Mouse (Mus musculus): ENCODE data around the gene Dph5.

The Dph5 gene

GRCm38 (mm10) chr3:115953088-115953487, 65.5 kb downstream of the Dph5 start:
- no peak for DNase-seq

- no peak for DNase-seq
Observed at GRCm38 (mm10) chr3:115957223-115957622, 69.6 kb downstream of the Dph5 start.

- DNase-seq = no peak
Observed at GRCm38 (mm10) chr3:115961311-115962027, 73.8 kb downstream of the Dph5 start.

GRCm38 (mm10) chr3:115962028-115962415, 74.4 kb downstream of the Dph5 start:
- DNase-seq = no peak

- no peak for DNase-seq
Observed at GRCm38 (mm10) chr3:115963597-115963996, 76.0 kb downstream of the Dph5 start.

- no peak for DNase-seq
Observed at GRCm38 (mm10) chr3:115964071-115964470, 76.4 kb downstream of the Dph5 start.

GRCm38 (mm10) chr3:115968745-115969530, 81.3 kb downstream of the Dph5 start:
- no peak for DNase-seq

GRCm38 (mm10) chr3:115971045-115971785, 83.6 kb downstream of the Dph5 start:
- DNase-seq = no peak

- no peak for DNase-seq
Observed at GRCm38 (mm10) chr3:115971891-115972646, 84.4 kb downstream of the Dph5 start.

- DNase-seq = no peak
Observed at GRCm38 (mm10) chr3:115974228-115974627, 86.6 kb downstream of the Dph5 start.

- no peak for DNase-seq
Observed at GRCm38 (mm10) chr3:115974995-115975394, 87.4 kb downstream of the Dph5 start.

- DNase-seq = no peak
Observed at GRCm38 (mm10) chr3:115979000-115979399, 91.4 kb downstream of the Dph5 start.

GRCm38 (mm10) chr3:115983217-115983616, 95.6 kb downstream of the Dph5 start:
- DNase-seq = no peak
